Mouse (Mus musculus) regulatory T cell (primary cell): ENCODE measurements around the gene Opn4.

Experiments
- in situ Hi-C: fragments of 300-600 bp; cut with MboI, MseI; formaldehyde crosslinking; loops from one replicate; pipeline ENCODE4 v1.15.1; 2025; ENCODE audit warnings: high pct_unique_total_duplicates

The Opn4 gene

DNA sequence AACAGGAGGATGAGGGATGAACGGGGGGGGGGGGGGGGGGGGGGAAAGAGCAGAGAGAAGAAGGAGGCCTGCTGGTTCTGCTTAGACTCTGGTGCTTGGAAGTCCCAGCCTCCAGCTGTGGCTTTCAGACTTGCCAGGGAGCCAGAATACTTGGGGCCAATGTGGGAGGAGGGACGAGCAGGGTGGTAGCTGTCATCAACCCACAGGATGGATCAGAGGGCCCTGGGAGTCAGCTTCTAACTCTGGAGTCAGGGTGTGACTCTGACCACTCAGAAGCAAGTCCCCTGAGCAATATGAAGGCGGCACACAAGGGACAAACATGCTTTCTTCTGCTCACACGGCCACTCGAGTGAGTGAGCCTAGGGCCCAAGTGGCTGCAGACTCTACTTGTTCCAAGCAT, 35.3 kb downstream of the Opn4 start:
- in situ Hi-C loops: loop anchor here (25.0 kb wide), 1 partner anchor 477 kb away; the partner anchor contains the start of gene Anxa8

DNA sequence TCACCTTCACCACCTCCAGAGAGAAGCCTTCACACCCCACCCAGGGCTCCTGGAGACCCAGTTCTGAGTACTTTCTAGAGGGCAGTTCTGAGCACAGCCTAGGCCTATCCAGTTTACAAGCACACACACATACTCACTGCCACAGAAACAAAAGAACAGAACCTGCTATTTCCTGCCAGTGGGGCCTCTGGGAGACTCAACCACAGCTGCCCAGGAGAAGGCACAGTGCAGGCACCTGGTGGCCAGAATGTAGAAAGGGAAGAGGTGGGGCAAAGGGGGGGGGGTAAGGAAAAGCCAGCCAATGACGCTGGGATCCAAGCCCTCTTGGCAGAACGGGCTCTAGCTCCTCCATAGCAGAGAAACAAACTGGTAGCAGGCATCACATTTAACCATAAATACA, 37.5 kb downstream of the Opn4 start:
- in situ Hi-C loops: loop anchor here (25.0 kb wide), 1 partner anchor 475 kb away; the partner anchor contains the start of gene Anxa8

DNA sequence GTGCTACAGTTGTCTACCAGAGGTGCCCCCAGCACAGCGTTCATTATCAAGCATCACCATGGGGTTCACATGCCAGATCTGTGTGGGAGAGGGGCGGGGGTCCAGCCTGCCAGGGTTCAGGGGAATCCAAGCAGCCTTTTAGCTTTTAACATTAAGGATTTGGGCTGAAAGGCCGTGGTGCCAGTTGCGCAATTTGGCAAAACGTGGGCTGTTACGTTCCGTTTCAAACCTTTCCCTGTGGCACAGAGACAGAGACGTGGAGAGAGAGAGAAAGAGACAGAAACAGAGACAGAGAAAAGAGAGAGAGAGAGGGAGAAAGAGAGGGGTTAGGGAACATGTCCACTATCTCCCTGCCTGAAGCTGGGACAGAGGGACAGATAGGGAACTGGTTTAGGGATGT, 38.3 kb downstream of the Opn4 start:
- in situ Hi-C loops: loop anchor here (25.0 kb wide), 1 partner anchor 474 kb away; the partner anchor contains the start of gene Anxa8

DNA sequence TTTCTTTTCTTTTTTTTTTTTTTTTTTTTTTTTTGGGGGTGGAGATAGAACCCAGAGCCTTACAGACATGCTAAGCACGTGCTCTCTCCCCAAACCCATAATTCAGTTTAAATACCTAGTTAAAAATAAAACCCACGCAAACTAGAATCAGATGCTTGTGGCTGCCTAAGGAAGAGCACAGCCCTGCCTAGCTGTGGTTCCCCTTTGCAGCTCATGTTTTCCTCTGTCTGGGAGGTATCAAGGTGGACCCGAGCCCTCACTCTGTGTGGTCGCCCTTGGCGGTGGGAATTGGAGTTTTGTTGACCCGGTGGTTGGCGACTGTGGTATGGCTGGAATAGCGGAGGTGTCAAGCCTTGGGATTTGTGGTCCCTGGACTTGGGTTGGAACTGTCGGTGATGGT, 41.0 kb downstream of the Opn4 start:
- in situ Hi-C loops: loop anchor here (5.0 to 25.0 kb wide), 2 partner anchors 137 to 472 kb away; partner anchors contain the start of gene Anxa8

DNA sequence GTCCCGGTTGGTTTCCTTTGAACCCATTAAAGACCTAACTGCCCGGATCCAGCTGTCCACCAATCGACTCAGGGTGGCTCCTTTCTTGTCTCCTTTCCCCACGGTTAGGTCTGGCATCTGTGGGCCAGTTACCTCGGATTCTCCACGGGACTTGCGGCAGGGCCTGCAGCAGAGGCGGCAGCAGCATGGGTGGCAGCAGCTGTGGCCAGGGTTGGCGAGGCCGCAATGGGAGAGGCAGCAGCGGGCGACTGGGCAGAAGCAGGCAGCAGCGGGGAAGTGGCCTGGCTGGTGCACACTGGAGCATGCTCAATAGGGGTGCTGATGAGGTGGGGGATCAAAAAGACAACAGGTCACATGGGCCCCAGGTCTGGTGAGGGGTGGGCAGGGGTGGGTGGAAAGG, 44.7 kb downstream of the Opn4 start:
- in situ Hi-C loops: loop anchor here (5.0 to 25.0 kb wide), 2 partner anchors 133 to 468 kb away; partner anchors contain the start of gene Anxa8

DNA sequence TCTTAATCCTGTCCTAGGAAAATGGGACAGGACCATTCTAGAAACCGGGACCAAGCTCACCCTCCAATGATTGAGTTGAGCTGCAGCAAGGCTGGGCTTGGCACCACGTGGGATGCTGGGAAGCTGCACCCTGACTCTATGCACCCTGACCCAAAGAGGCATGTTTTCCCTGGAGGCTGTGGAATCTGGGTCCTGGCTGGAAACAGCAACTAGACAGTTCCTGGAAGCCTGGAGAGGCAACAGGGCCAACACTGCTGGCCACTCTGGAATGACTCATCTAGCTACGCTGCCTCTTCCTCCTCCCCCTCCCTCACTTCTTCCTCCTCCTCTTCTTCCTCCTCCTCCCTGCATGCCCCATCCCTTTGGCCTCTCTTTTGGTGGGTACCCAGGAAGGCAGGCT, 45.9 kb downstream of the Opn4 start:
- in situ Hi-C loops: loop anchor here (25.0 kb wide), 1 partner anchor 467 kb away; the partner anchor contains the start of gene Anxa8

DNA sequence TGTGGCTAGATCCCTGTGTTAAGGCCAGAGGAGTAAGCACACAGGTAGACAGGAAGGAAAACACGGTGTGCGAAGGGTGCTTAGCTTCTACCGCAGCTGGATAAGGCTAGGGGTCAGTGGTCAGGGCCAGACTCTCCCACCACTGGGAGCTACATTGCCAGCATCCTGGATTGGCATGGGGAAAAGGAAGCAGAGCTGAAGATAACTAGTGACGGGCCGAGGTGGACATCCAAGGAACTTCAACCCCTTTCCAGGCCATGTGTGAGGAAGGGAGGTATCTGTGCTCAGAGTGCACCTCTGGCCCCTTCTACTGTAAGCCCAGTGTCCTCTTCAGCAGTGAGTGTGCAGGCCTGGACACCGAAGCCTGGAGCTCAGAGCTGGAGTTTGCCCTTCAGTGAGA, 46.5 kb downstream of the Opn4 start:
- in situ Hi-C loops: loop anchor here (25.0 kb wide), 1 partner anchor 466 kb away; the partner anchor contains the start of gene Anxa8

DNA sequence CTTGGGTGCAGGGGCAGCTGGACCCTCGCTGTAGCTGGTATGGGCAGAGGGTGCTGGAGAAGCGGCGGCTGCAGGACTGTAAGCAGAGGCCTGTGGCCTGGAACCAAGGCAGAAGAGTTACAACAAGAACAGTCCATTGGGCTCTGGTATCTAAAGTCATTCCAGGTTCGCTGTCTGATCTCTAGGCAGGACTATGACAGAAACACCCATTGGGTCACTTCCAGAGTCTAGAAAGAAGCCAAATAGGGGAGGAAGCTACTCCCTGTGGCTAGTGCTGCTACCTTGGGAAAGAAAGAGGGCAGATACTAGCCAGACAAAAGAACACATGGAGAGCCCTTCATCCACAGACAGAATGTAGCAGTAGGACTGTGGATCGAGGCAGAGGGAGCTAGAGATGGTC, 47.7 kb downstream of the Opn4 start:
- in situ Hi-C loops: loop anchor here (25.0 kb wide), 1 partner anchor 465 kb away; the partner anchor contains the start of gene Anxa8

DNA sequence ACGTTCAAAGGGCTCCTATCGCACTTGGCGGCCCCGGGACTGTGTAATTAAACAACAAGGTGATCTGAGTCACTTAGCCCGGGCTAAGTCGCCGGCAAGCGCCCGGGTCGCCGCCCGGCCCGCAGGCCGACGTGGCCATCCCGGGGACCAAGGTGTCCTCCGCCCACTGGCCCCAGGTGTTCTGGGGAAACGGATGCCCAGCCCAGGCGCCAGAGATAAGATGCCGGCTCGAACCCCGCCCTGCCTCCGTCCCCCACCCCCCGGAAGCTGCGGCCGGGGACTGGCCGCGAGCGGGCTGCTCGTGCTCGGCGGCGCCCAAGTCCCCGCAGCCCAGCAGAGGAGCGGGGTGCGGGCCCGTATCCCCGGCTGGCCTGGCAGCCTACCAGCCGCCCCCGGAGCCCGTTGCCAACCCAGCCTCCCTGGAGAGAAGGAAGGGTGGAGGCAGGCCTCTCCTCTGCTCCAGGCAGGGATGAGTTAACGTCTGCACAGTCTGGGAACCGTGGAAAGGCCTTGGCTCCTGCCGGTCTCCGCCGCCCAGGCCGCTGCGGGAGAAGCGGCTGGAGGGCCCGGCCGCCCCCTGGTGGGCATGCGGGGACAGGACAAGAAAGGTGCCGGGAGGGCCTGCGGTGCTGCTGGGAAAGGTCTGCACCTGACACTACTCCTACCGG, 50.8 kb downstream of the Opn4 start:
- in situ Hi-C loops: no loop called here

DNA sequence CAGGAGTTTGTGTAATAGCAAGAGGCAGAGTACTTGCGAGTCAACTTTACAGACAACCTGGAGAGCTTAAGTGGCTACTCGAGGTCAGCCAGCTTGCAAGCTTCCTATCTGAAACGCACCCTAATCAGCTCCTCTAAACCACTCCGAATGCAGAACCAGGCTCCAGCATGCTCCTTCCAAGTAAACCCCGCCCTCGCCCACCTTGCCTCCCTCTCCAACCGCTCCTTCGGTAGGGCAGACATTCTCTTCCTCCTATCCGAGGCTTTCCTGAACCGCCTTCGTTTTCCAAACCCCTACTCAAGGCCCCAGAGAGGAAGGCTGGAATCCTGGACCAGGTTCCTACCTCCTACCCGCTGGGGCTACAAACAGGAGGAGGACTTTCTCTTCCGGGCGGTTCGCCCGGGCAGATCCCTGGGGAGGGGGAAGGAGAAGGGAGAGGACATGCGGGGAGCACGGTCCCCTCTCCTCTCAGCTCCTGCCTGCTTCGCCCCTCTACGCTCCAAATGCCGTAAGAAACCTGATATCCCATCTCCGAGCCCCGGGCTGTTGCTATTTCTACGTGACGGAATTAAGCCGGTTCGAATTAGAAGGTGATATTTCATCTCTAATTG, 51.4 kb downstream of the Opn4 start:
- in situ Hi-C loops: no loop called here

DNA sequence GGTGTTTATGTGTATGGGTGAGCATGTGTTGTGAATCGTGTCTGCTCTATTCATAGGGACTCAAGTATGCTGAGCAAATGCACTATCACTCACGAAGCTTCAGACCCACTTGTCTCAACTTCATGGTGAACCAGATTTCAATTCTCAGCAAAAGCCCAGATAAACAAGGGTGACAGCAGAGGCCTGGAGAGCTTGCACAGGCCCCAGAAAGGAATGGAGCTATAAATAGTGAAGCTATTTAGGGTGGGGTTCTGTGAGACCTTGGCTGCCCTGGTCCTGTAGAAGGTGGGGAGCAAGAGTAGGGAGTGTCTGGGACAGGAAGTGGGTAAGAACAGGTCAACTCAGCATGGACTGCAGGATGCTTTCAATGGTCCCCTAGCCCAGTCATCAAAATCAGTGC, 55.4 kb downstream of the Opn4 start:
- in situ Hi-C loops: no loop called here

DNA sequence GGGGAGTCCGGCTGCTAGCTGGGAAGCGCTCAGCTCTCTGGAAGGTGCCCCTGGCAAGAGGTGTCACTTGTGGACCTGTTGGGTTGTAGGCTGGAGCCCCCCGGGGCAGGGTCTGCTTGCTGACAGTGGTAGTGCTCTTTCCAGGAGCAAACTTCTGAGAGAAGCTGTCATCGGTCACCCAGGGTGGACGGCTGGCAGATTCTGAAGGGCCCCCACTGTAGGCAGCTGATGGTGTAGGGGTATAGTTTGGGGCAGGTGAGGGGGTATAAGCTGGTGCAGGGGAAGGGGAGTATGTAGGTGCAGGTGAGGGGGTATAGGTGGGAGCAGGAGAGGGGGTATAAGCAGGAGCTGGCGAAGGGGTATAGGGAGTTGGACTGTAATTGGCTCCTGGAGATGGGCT, 55.9 kb downstream of the Opn4 start:
- in situ Hi-C loops: no loop called here

DNA sequence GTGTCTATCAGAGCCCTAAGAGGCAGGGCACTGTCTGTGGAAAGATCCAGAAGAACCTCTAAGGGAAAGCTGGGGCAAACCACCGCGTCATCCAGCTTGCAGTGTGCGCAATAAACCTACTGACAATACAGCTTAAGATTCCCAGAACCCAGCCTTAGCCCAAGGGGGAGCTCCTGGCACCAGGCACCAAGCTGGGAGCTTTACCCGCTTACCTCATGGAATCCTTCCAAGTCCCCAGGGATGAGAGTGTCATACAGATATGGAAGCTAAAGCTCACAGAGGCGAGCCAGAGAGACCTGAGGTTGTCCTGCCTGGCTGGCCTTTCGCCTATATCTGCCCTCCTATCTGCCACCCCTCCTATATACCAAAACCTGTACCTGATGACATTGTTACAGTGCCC, 56.3 kb downstream of the Opn4 start:
- in situ Hi-C loops: no loop called here

DNA sequence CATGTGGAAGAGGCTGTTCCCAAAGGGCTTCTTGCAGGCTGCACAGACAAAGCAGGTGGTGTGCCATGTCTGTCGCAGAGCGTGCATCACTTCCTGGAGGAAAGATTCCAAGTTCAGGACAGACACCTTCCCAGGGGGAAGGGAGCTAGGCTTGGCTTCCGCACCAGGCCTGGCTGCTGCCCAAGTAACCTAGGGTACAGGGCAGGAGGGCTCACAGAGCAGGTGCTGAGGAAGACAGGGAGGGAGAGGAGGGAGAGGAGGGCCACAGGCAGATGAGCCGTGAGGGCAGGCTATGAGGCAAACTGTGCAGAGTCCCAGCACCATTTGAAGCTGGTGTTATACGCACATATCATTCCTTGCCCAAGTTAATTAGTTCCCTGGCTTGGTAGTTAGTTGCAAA, 58.0 kb downstream of the Opn4 start:
- in situ Hi-C loops: no loop called here

DNA sequence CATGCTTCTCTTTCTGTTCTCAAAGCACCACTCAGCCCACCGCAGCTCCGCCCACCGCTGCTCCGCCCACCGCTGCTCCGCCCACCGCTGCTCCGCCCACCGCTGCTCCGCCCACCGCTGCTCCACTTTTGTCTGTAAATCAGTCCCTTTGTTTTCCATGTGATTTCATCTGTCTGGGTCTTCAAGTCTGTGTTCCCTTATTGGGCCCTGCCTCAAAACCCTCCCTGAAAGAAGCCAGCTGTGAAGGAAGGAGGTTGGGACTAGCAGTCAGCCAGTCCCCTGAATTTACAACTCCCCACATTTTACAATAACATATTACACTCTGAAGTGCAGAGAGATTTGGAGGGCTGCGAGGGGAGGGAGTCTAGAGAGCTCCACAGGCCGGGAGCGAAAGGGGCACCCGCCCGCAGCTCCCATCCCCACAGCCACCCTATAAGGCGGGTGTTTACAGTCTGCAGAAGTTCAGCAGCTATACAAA, 59.2 kb downstream of the Opn4 start:
- in situ Hi-C loops: no loop called here
